Mouse (Mus musculus): ENCODE measurements at regions not wholly inside any gene's neighbourhood (a gene's known extent, or its start where the extent isn't known, plus 50 kb on each side); places are given as distances from the start of the nearest gene placed in this dataset.

DNA sequence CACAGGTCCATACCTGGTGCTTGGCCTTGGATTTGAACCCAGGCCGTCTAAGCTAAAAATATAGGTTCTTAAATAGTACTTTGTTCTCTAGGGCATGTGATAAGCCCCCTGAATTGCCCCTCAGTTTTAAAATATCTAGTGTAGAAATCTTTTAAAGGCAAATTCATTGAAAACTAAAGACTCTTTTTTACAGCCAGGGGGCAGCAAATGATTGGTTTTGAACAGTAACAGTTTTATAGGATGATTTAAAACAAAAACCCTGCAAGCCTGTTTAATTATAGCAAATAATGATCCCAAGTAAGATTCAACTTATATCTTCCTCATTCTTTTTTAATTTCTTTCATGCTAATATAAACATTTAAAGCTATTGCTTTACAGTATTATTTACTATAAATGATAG, 58.9 kb upstream of the Fam92a start:
- Histone ChIP-seq H3K9ac (ENCODE audit: low read depth, low read length) (no peak overlapping the region), H3K27me3 (ENCODE audit: control insufficient read depth, insufficient read depth, low read length) (no peaks in the 10 kb centered on the region), H3K9me3 (ENCODE audit: control insufficient read depth, low read length) (no peaks in the 10 kb centered on the region), H3K27ac (ENCODE audit: low read depth, low read length) (no peak overlapping the region), H3K36me3 (ENCODE audit: control insufficient read depth, insufficient read depth, low read length) (no peaks in the 10 kb centered on the region), H3K4me2 (replicated peaks; ENCODE audit: low read depth, low read length) (no peak overlapping the region), H3K4me3 (ENCODE audit: low read depth, low read length) (no peak overlapping the region), H3K4me1 (replicated peaks; ENCODE audit: control insufficient read depth, insufficient read depth, low read length) (no peaks in the 10 kb centered on the region)
- DNase-seq (ENCODE audit: low spot score) (peak; percentile 31), ATAC-seq (ENCODE audit: low FRiP score) (no peak)
- WGBS = 84% methylated on average over 1 of the region's 1 CpGs
